Mouse (Mus musculus): ENCODE measurements around the gene Vmn2r103.

Gene Vmn2r103

DNA sequence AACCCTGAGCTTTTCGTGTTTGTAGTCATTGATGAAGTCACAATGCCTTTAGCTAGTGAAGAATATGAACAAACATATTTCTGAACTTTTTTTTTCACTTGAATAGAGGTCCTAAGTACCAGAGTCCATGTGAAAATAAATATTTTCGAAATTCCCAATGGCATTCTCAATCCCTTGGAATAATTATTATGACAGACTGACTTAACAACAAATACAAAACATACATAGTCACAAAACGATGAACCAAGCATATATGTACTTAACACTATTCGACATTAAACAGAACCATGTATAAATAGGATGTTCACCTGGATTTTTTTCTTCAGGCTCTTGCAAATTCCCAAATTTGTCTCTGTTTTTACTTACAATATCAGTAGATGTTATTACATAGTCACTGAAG, at the start of gene Vmn2r103:
Gene Vmn2r103, plus strand, starts transcription at position 301 of the 400 bp plus-strand sequence.
- no peak for DNase-seq

DNA sequence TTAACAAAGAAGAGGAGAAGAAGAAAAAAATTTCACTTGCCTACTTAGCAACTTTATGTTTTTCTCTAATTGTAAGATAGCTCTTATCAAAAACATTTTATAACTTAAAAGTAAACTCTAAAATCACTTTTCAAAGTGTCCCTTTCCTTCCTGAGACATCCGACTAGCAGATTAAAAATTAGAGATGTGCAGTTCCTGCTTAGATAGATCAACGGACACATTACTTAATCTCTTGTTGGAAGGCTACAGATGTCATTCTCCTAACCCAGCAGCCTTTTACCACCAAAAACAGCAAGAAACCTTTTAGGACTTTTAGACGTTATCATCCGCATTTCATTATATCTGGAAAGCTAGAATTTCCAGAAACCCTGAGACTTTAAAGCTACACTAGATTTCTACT, 5.8 kb downstream of the Vmn2r103 start:
- DNase-seq = no peak

DNA sequence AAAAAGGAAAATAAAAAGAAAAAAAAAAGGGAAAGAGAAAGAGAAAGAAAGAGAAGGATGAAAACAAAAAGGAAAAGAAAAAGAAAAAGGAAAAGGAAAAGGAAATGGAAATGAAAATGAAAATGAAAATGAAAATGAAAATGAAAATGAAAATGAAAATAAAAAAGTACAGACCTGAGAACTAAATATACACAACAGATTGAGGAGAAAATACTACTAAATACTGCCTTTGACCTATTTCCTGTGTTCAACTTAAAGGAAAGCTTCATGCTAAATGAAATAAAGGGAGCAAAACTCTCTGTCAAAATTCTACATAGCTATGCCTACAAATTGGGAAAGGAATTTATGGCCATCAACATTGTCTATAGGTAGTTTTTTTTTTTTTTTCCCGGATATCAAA, 16.1 kb downstream of the Vmn2r103 start:
- no peak for DNase-seq
